Mouse (Mus musculus) neural tube, postnatal 0 days (tissue): ENCODE results near the gene Olfr12. TPM values are rescaled to one million over a fixed set of nuclear protein-coding genes. Genes with fewer than 3 reads are reported as not detected.

Experiments
- polyA plus RNA-seq: library from polyadenylated mRNA; unstranded; fragments of >200 nt; fragmentation: Nextera tagmentation; extraction: Ambion mirVana; gene quantifications from 2 replicates; pipeline ENCODE4 v1.2.1, GENCODE M21; 2015

Gene Olfr12
- not detected in 2 replicates for polyA plus RNA-seq

GRCm38 (mm10) chr1:92617488-92617887 lies at the start of gene Olfr12:
Gene Olfr12 (plus strand): TSS chr1:92617788.

DNA sequence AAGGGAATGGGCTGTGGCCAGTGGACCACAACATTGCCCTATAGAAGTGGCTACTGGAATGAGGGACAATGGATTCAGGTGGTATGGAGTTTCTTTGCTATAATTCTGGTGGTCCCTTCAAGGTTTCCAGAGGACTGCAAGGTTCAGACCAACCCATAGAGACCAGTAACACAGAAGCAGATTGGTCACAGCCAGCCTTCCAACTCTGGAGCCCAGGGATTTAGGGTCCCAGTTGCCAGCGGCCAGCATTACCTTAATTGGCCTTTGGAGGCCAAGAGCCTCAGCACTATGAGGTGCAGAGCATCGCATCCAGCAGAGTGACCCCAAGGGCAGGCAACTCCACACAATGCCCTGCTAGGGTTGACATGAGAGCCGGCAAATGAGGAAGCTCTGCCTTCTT lies 46.6 kb upstream of the Olfr12 start, which contains the start of gene Olfr1413:
Gene Olfr1413, plus strand, starts transcription at position 301 of the 400 bp plus-strand sequence.

GRCm38 (mm10) chr1:92585479-92585878 lies 32.1 kb upstream of the Olfr12 start, which contains the start of gene Olfr1412:
Gene Olfr1412 (plus strand): TSS chr1:92585779.

GRCm38 (mm10) chr1:92594111-92594510 lies 23.5 kb upstream of the Olfr12 start, which contains the start of gene Olfr1411:
Gene Olfr1411 (plus strand): TSS chr1:92594411.

DNA sequence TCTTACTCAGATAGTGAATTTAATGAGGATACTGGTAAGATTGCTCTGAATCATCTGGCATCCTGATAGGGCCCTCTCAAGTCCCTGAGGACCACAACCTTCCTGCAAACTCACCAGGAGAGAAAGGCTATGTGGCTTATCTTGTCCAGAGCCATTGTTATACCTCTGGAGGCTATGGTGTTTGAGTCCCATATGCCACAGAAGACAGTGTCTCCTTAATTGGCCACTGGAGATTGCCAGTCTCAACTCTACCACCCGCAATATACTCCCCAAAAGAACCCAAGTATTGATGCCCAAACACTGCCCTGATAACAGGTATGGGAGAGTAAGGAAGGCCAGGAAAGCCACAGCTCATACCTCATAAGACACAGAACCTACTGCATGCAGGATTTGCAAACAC lies 12.1 kb upstream of the Olfr12 start, which contains the start of gene Olfr1410:
Gene Olfr1410, plus strand, starts transcription at position 301 of the 400 bp plus-strand sequence.

DNA sequence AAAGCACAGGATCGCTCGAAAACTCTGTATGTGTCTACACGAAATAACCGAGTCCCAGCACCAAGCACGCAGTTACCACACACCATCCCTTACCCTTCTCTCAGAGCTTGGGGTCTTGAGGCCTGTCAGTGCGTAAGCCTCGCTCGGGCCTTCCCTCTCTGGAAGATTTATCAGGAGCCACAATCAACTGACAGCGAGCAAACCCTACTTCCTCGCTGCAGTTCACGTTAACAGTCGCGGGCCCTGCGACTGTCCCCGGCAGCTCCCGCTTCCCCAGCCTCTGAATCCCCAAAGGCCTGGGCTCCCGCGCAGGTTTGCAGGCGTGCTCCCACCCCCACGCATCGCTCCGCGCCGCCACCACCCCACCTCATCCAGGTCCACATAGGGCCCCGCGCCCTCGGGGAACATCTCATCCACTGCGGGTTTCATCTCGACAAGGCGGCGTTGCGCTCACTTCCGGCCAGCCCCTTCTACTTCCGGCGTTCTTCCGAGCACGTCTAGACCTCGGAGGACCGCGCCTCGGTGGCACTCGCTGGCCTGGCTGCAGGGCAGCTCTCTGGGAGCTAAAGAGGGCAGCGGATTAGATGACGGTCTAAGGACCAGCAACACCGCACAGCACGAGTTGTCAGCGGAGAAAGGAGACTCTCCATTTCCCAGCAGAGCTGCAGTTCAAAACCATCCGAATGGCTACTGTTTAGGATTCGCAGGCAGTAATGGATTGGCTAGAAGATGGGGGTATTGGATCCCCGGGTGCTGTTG lies 24.1 kb downstream of the Olfr12 start, which contains the start of gene Cops9:
Gene Cops9, minus strand, starts transcription at position 472 of the 759 bp plus-strand sequence.

DNA sequence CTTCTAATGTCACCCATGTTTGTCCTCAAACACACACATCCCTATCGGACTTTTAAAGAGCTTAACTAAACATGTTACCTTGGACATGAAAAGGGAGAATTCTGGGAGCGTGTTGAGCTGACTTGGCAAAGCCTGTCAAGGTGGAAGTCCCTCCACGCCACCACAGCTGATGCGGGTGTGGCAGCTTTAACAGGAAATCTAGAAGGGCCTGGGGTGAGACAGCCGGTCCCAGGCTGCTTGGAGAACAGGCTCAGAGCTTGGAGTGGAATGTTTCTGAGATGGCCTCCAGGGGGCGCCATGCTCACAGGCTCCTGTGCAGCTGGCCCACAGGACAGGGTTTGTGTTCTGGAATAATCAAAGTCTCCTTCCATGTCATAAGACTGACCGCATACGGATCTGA lies 31.1 kb downstream of the Olfr12 start, which contains the start of gene Otos:
Gene Otos, minus strand, starts transcription at position 169 of the 400 bp plus-strand sequence.

Other genes starting within 250 kb of the Olfr12 start
- gene Ndufa10, start 143.9 kb upstream of the Olfr12 start, polyA plus RNA-seq: 386 and 399 TPM in 2 replicates
- not detected in 2 replicates for gene Olfr1416, start 132.7 kb upstream of the Olfr12 start, polyA plus RNA-seq
- gene Olfr1415, start 121.7 kb upstream of the Olfr12 start, polyA plus RNA-seq: not detected in 2 replicates
- gene Olfr1414, start 99.1 kb upstream of the Olfr12 start, polyA plus RNA-seq: not detected in 2 replicates
- gene Olfr1413, start 46.5 kb upstream of the Olfr12 start, polyA plus RNA-seq: not detected in 2 replicates
- not detected in 2 replicates for gene Olfr1412, start 32.0 kb upstream of the Olfr12 start, polyA plus RNA-seq
- not detected in 2 replicates for gene Olfr1411, start 23.4 kb upstream of the Olfr12 start, polyA plus RNA-seq
- gene Olfr1410, start 12.0 kb upstream of the Olfr12 start, polyA plus RNA-seq: not detected in 2 replicates
- gene Cops9, start 24.2 kb downstream of the Olfr12 start, polyA plus RNA-seq: 711 and 736 TPM in 2 replicates
- gene Otos, start 31.1 kb downstream of the Olfr12 start, polyA plus RNA-seq: 0.68 and 0.70 TPM in 2 replicates
- 54.3 and 63.1 TPM in 2 replicates for gene Gpc1, start 213.9 kb downstream of the Olfr12 start, polyA plus RNA-seq